ENCODE assay signal across 20 mouse cellular contexts in the genomic region with DNA sequence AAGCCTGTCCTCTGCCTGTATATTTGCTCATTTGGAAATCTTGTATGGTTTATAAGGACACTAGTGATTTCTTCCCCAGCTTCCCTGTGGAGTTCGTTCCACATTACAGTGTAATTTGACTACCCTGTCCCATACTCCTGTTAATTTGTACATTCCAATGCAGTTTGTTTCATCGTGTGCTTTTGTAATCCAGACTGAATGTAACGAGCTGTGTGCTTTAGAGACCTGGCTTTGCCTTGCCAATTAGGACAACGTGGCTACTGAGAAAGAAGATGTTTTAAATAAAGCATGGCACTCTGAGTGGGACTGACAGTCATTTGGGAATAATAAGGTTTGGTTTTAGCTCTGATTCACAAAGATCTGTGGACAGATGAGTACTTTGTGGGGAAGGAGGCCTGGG.
A peak's percentile ranks its signal among the peaks of the same experiment; 100 is the strongest.
DNase-seq lines count a peak whose midpoint lies in the region; ATAC-seq and TF ChIP-seq lines count a peak whose summit lies in the region.
"Had no signal": no experiment of that assay in that cellular context is flagged by ENCODE, and none has a peak within 500 bp of the region (broad histone marks: within the 10 kb centered on the region; RNA-seq: fewer than 3 reads in every experiment).

No protein-coding gene starts in this region.

- H3K36me3 ChIP-seq in embryonic facial prominence, embryonic 11.5 days (replicated peaks; ENCODE audit: control insufficient read depth, insufficient read depth, low read depth, low read length) = no peaks in the 10 kb centered on the region
- H3K36me3 ChIP-seq in embryonic facial prominence, embryonic 10.5 days (replicated peaks) = peaks cover 19% of the 10 kb centered on the region
- no peaks in the 10 kb centered on the region for H3K36me3 ChIP-seq in limb, embryonic 11.5 days (ENCODE audit: control insufficient read depth, insufficient read depth, low read length)
- peaks cover 8% of the 10 kb centered on the region for H3K36me3 ChIP-seq in limb, embryonic 10.5 days
- H3K36me3 ChIP-seq in forebrain, embryonic 12.5 days (replicated peaks) = peaks cover 4% of the 10 kb centered on the region; the same call in 1 of the 2 replicates
- no peaks in the 10 kb centered on the region for H3K36me3 ChIP-seq in stomach, postnatal 0 days (ENCODE audit: control insufficient read depth, insufficient read depth, low read length)
- H3K36me3 ChIP-seq: lung, embryonic 15.5 days had no signal

- no peaks in the 10 kb centered on the region for H3K4me1 ChIP-seq in embryonic facial prominence, embryonic 11.5 days (ENCODE audit: control insufficient read depth, insufficient read depth, low read length)
- peaks cover 30% of the 10 kb centered on the region for H3K4me1 ChIP-seq in embryonic facial prominence, embryonic 10.5 days
- peaks cover 11% of the 10 kb centered on the region; the same call in 1 of the 2 replicates for H3K4me1 ChIP-seq in limb, embryonic 11.5 days (ENCODE audit: control insufficient read depth, insufficient read depth, low read length)
- peaks cover 28% of the 10 kb centered on the region for H3K4me1 ChIP-seq in limb, embryonic 10.5 days
- H3K4me1 ChIP-seq in forebrain, embryonic 12.5 days = peaks cover 21% of the 10 kb centered on the region
- peaks cover 2% of the 10 kb centered on the region; the same call in 1 of the 2 replicates for H3K4me1 ChIP-seq in stomach, postnatal 0 days (replicated peaks; ENCODE audit: control insufficient read depth, insufficient read depth)

- no peak overlapping the region for H3K4me3 ChIP-seq in embryonic facial prominence, embryonic 11.5 days (ENCODE audit: low read depth, low read length)
- no peak overlapping the region for H3K4me3 ChIP-seq in embryonic facial prominence, embryonic 10.5 days
- no peak overlapping the region for H3K4me3 ChIP-seq in limb, embryonic 11.5 days (ENCODE audit: low read depth, low read length)
- no peak overlapping the region for H3K4me3 ChIP-seq in limb, embryonic 10.5 days
- no peak overlapping the region for H3K4me3 ChIP-seq in forebrain, embryonic 12.5 days (replicated peaks)
- H3K4me3 ChIP-seq in stomach, postnatal 0 days (ENCODE audit: low read depth, low read length) = no peak overlapping the region
- H3K4me3 ChIP-seq: heart, embryonic 13.5 days; liver, embryonic 12.5 days; lung, embryonic 15.5 days; myocyte had no signal

- no peak for ATAC-seq in embryonic facial prominence, embryonic 11.5 days (replicated peaks; ENCODE audit: insufficient number of reproducible peaks, low FRiP score, low TSS enrichment, low read depth)
- ATAC-seq in limb, embryonic 11.5 days (ENCODE audit: insufficient number of reproducible peaks, low FRiP score, low TSS enrichment, low read depth) = no peak
- peak; percentile 68; the same call in 1 of the 2 replicates for ATAC-seq in forebrain, embryonic 12.5 days (ENCODE audit: low FRiP score)
- ATAC-seq in stomach, postnatal 0 days (ENCODE audit: low FRiP score, low TSS enrichment) = no peak
- ATAC-seq: liver, embryonic 12.5 days had no signal

- no peaks in the 10 kb centered on the region for H3K27me3 ChIP-seq in embryonic facial prominence, embryonic 11.5 days (ENCODE audit: control insufficient read depth, insufficient read depth, low read length)
- no peaks in the 10 kb centered on the region for H3K27me3 ChIP-seq in embryonic facial prominence, embryonic 10.5 days (replicated peaks; ENCODE audit: low read depth, poor library complexity, severe bottlenecking)
- no peaks in the 10 kb centered on the region for H3K27me3 ChIP-seq in limb, embryonic 11.5 days (ENCODE audit: control insufficient read depth, insufficient read depth, low read length)
- H3K27me3 ChIP-seq in limb, embryonic 10.5 days (ENCODE audit: low read depth, poor library complexity, severe bottlenecking) = no peaks in the 10 kb centered on the region
- H3K27me3 ChIP-seq in forebrain, embryonic 12.5 days = no peaks in the 10 kb centered on the region
- H3K27me3 ChIP-seq in stomach, postnatal 0 days (ENCODE audit: control insufficient read depth, insufficient read depth, low read length) = no peaks in the 10 kb centered on the region
- H3K27me3 ChIP-seq: CH12.LX; heart, embryonic 13.5 days; liver, embryonic 12.5 days; lung, embryonic 15.5 days had no signal

- no peak for TF ChIP-seq EP300 in stomach, postnatal 0 days (optimal IDR thresholded peaks at IDR 0.05)

- DNase-seq in embryonic facial prominence, embryonic 11.5 days (ENCODE audit: low spot score) = peak; percentile 40
- DNase-seq in embryonic facial prominence, embryonic 10.5 days (ENCODE audit: low spot score) = no peak
- peak; percentile 18 for DNase-seq in limb, embryonic 11.5 days (ENCODE audit: low spot score)
- DNase-seq in limb, embryonic 10.5 days (ENCODE audit: low spot score) = no peak
- peak; percentile 57 for DNase-seq in retina, embryonic 14.5 days (ENCODE audit: low spot score)
- DNase-seq in stomach, postnatal 0 days (ENCODE audit: low spot score) = no peak
- DNase-seq in right cerebral cortex, adult 2 months (ENCODE audit: low spot score in 2 of 2) = no peak
- DNase-seq: adrenal gland, postnatal 36 days; cerebellum, postnatal 10 days; heart, postnatal 4 days; kidney, adult 11 months; kidney, postnatal 10 days; right cerebral cortex, postnatal 4 days; thymus, adult 2 months had no signal

- H3K9me3 ChIP-seq in embryonic facial prominence, embryonic 11.5 days (replicated peaks; ENCODE audit: control insufficient read depth, low read length) = no peaks in the 10 kb centered on the region
- no peaks in the 10 kb centered on the region for H3K9me3 ChIP-seq in embryonic facial prominence, embryonic 10.5 days
- no peaks in the 10 kb centered on the region for H3K9me3 ChIP-seq in limb, embryonic 11.5 days (ENCODE audit: control insufficient read depth, low read length)
- no peaks in the 10 kb centered on the region for H3K9me3 ChIP-seq in limb, embryonic 10.5 days (replicated peaks)
- no peaks in the 10 kb centered on the region for H3K9me3 ChIP-seq in forebrain, embryonic 12.5 days
- no peaks in the 10 kb centered on the region for H3K9me3 ChIP-seq in stomach, postnatal 0 days (ENCODE audit: control insufficient read depth, low read length)
- H3K9me3 ChIP-seq: heart, embryonic 13.5 days; liver, embryonic 12.5 days; lung, embryonic 15.5 days had no signal

- H3K4me2 ChIP-seq in embryonic facial prominence, embryonic 11.5 days (ENCODE audit: low read depth, low read length) = no peak overlapping the region
- no peak overlapping the region for H3K4me2 ChIP-seq in limb, embryonic 11.5 days (ENCODE audit: low read depth, severe bottlenecking)
- peak overlapping the region; percentile 27 for H3K4me2 ChIP-seq in forebrain, embryonic 12.5 days
- no peak overlapping the region for H3K4me2 ChIP-seq in stomach, postnatal 0 days (replicated peaks; ENCODE audit: low read depth)
- H3K4me2 ChIP-seq: heart, embryonic 13.5 days; liver, embryonic 12.5 days; lung, embryonic 15.5 days had no signal

- no peak overlapping the region for H3K9ac ChIP-seq in embryonic facial prominence, embryonic 11.5 days (replicated peaks; ENCODE audit: low read length)
- no peak overlapping the region for H3K9ac ChIP-seq in limb, embryonic 11.5 days (ENCODE audit: low read length)
- no peak overlapping the region for H3K9ac ChIP-seq in forebrain, embryonic 12.5 days
- no peak overlapping the region for H3K9ac ChIP-seq in stomach, postnatal 0 days (ENCODE audit: low read length)
- H3K9ac ChIP-seq: heart, embryonic 13.5 days; liver, embryonic 12.5 days; lung, embryonic 15.5 days had no signal

- no peak for TF ChIP-seq CTCF in stomach, postnatal 0 days (IDR thresholded peaks at IDR 0.05; ENCODE audit: low read depth)

- no peak overlapping the region; the same call in 1 of the 2 replicates for H3K27ac ChIP-seq in embryonic facial prominence, embryonic 11.5 days (replicated peaks; ENCODE audit: low read depth, low read length)
- H3K27ac ChIP-seq in embryonic facial prominence, embryonic 10.5 days (replicated peaks) = no peak overlapping the region
- H3K27ac ChIP-seq in limb, embryonic 11.5 days (replicated peaks; ENCODE audit: low read depth, low read length) = no peak overlapping the region
- no peak overlapping the region for H3K27ac ChIP-seq in limb, embryonic 10.5 days
- peak overlapping the region; percentile 81 for H3K27ac ChIP-seq in forebrain, embryonic 12.5 days
- no peak overlapping the region for H3K27ac ChIP-seq in stomach, postnatal 0 days (replicated peaks)
- H3K27ac ChIP-seq: heart, embryonic 13.5 days; liver, embryonic 12.5 days; lung, embryonic 15.5 days had no signal

- 21% methylated on average over 4 of the region's 4 CpGs for WGBS in embryonic facial prominence, embryonic 11.5 days
- 20% methylated on average over 4 of the region's 4 CpGs for WGBS in embryonic facial prominence, embryonic 10.5 days
- 15% methylated on average over 4 of the region's 4 CpGs for WGBS in limb, embryonic 11.5 days
- WGBS in limb, embryonic 10.5 days = 34% methylated on average over 4 of the region's 4 CpGs
- WGBS in forebrain, embryonic 12.5 days = 8% methylated on average over 4 of the region's 4 CpGs
- WGBS in stomach, postnatal 0 days = 68% methylated on average over 4 of the region's 4 CpGs

Comparison
In these comparisons a context has a peak if more than half of its experiments do, and no peak if none do; other contexts are left out.
1. DNase-seq: peak in embryonic facial prominence, embryonic 11.5 days (single experiment), limb, embryonic 11.5 days (single experiment) and retina, embryonic 14.5 days (single experiment); none in embryonic facial prominence, embryonic 10.5 days (single experiment), limb, embryonic 10.5 days (single experiment), stomach, postnatal 0 days (single experiment) and right cerebral cortex, adult 2 months (0 of 2).